Mouse (Mus musculus) bone marrow, adult 2 months (tissue): Measurements from ENCODE around the gene Gpr61.

Source experiments
- CTCF ChIP-seq: fragments of 200-500 bp; IDR thresholded peaks from 2 replicates; pipeline ENCODE4 v1.5.1; 2011; ENCODE audit warnings: low read length, control low read depth; ENCODE audit not compliant: control insufficient read depth, insufficient read depth
- POLR2A ChIP-seq: fragments of 200-500 bp; IDR thresholded peaks from 2 replicates; pipeline ENCODE4 v1.6.1; 2011; ENCODE audit warnings: low read depth, mild to moderate bottlenecking, control low read depth, low read length, borderline replicate concordance; ENCODE audit not compliant: control insufficient read depth

DNA sequence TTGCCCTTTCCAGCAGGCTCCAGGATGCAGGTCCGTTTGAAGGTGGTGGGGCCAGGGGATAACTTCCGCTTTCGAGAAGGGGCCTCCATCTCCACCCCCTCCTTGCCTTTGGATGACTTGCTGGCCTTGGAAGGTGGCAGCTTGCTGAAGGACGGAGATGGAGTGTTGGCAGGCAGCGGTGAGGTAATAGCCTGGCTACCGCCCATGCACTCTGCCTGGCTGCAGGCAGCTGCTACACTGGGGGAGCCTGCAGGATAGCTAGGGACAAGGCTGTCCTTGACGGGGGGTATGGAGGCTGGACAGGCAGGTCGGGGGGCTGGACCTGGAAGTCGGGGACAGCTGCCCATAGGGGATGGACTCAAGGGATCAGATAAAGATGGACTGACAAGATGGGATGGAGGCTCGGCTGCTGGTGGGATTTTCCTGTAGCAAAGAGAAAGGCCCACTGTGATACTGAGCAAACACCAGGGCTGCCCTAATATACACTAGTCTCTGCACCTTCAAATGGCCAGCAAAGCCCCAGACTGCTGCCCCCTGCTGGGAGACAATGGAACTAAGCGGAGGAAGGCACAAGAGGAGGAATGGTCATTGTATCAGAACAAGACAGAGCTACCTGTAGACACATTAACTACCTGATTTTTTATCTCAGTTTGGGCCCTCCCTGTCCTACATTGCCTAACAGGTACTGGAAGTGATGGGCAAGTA is 49.1 kb upstream of the Gpr61 start:
- peak; percentile 90 for TF ChIP-seq CTCF
- no peak for TF ChIP-seq POLR2A
